ENCODE assay signal across 10 mouse cellular contexts in genomic region chr7:72505732-72506460, GRCm38 (mm10).
DNase-seq lines count a peak whose midpoint lies in the region; ATAC-seq lines count a peak whose summit lies in the region.
"Had no signal": no experiment of that assay in that cellular context is flagged by ENCODE, and none has a peak within 500 bp of the region (broad histone marks: within the 10 kb centered on the region; RNA-seq: fewer than 3 reads in every experiment).

No protein-coding gene starts in this region.

- 0 out of 2 replicates have a peak, but pooled peaks cover 5% of the 10 kb centered on the region for H3K4me1 ChIP-seq in kidney, embryonic 14.5 days (ENCODE audit: control insufficient read depth, insufficient read depth, low read length)
- H3K4me1 ChIP-seq in limb, embryonic 11.5 days (ENCODE audit: control insufficient read depth, insufficient read depth, low read length): peaks cover 7% of the 10 kb centered on the region
- H3K4me1 ChIP-seq in midbrain, embryonic 11.5 days (ENCODE audit: control insufficient read depth, insufficient read depth, low read length): 0 out of 2 replicates have a peak, but pooled peaks cover 2% of the 10 kb centered on the region
- H3K4me1 ChIP-seq: forebrain, embryonic 12.5 days had no signal

- WGBS in kidney, embryonic 14.5 days: 80% methylated on average over 8 of the region's 8 CpGs
- 47% methylated on average over 8 of the region's 8 CpGs for WGBS in limb, embryonic 11.5 days
- WGBS in midbrain, embryonic 11.5 days: 88% methylated on average over 8 of the region's 8 CpGs

- no peak overlapping the region for H3K9ac ChIP-seq in kidney, embryonic 14.5 days (ENCODE audit: low read depth, low read length)
- no peak overlapping the region for H3K9ac ChIP-seq in limb, embryonic 11.5 days (ENCODE audit: low read length)
- H3K9ac ChIP-seq in midbrain, embryonic 11.5 days (ENCODE audit: low read length): no peak overlapping the region
- H3K9ac ChIP-seq: forebrain, embryonic 12.5 days had no signal

- no peak overlapping the region for H3K4me3 ChIP-seq in kidney, embryonic 14.5 days (ENCODE audit: low read length)
- H3K4me3 ChIP-seq in limb, embryonic 11.5 days (ENCODE audit: low read depth, low read length): no peak overlapping the region
- H3K4me3 ChIP-seq in midbrain, embryonic 11.5 days (ENCODE audit: low read depth, low read length): no peak overlapping the region
- H3K4me3 ChIP-seq: forebrain, embryonic 12.5 days had no signal

- ATAC-seq in kidney, embryonic 14.5 days (ENCODE audit: low FRiP score, low TSS enrichment): no peak
- ATAC-seq in limb, embryonic 11.5 days (ENCODE audit: insufficient number of reproducible peaks, low FRiP score, low TSS enrichment, low read depth): no peak
- ATAC-seq in midbrain, embryonic 11.5 days (ENCODE audit: low FRiP score): no peak
- no peak for ATAC-seq in monocyte, adult 5-6 weeks (replicated peaks; ENCODE audit: insufficient number of reproducible peaks, low FRiP score, low TSS enrichment, poor library complexity, severe bottlenecking)

- H3K27ac ChIP-seq in kidney, embryonic 14.5 days (ENCODE audit: low read depth, low read length): no peak overlapping the region
- H3K27ac ChIP-seq in limb, embryonic 11.5 days (replicated peaks; ENCODE audit: low read depth, low read length): peak overlapping the region; percentile 38
- no peak overlapping the region for H3K27ac ChIP-seq in midbrain, embryonic 11.5 days (ENCODE audit: low read depth, low read length)
- H3K27ac ChIP-seq: forebrain, embryonic 12.5 days had no signal

- H3K36me3 ChIP-seq in kidney, embryonic 14.5 days (ENCODE audit: control insufficient read depth, insufficient read depth, low read length): no peaks in the 10 kb centered on the region
- H3K36me3 ChIP-seq in limb, embryonic 11.5 days (ENCODE audit: control insufficient read depth, insufficient read depth, low read length): no peaks in the 10 kb centered on the region
- no peaks in the 10 kb centered on the region for H3K36me3 ChIP-seq in midbrain, embryonic 11.5 days (ENCODE audit: control insufficient read depth, insufficient read depth, low read length)
- H3K36me3 ChIP-seq: forebrain, embryonic 12.5 days had no signal

- no peaks in the 10 kb centered on the region for H3K27me3 ChIP-seq in kidney, embryonic 14.5 days (ENCODE audit: control insufficient read depth, insufficient read depth, low read length)
- H3K27me3 ChIP-seq in limb, embryonic 11.5 days (ENCODE audit: control insufficient read depth, insufficient read depth, low read length): no peaks in the 10 kb centered on the region
- H3K27me3 ChIP-seq in midbrain, embryonic 11.5 days (ENCODE audit: control insufficient read depth, insufficient read depth, low read length): no peaks in the 10 kb centered on the region
- H3K27me3 ChIP-seq: forebrain, embryonic 12.5 days had no signal

- no peak overlapping the region for H3K4me2 ChIP-seq in kidney, embryonic 14.5 days (replicated peaks; ENCODE audit: low read depth, low read length)
- no peak overlapping the region for H3K4me2 ChIP-seq in limb, embryonic 11.5 days (ENCODE audit: low read depth, severe bottlenecking)
- no peak overlapping the region for H3K4me2 ChIP-seq in midbrain, embryonic 11.5 days
- H3K4me2 ChIP-seq: forebrain, embryonic 12.5 days had no signal

- DNase-seq in kidney, adult 11 months: peak; percentile 47
- peak; percentile 94 for DNase-seq in NIH3T3 (ENCODE audit: low read depth)
- DNase-seq in adrenal gland, postnatal 14 days: peak; percentile 54
- DNase-seq in limb, embryonic 11.5 days (ENCODE audit: low spot score): peak; percentile 57
- no peak for DNase-seq in midbrain, embryonic 11.5 days (ENCODE audit: low spot score, missing footprints)
- DNase-seq: gastrocnemius, postnatal 25 days; right cerebral cortex, adult 18-20 months had no signal

- H3K9me3 ChIP-seq in kidney, embryonic 14.5 days (ENCODE audit: control insufficient read depth, low read length): no peaks in the 10 kb centered on the region
- H3K9me3 ChIP-seq in limb, embryonic 11.5 days (ENCODE audit: control insufficient read depth, low read length): no peaks in the 10 kb centered on the region
- no peaks in the 10 kb centered on the region for H3K9me3 ChIP-seq in midbrain, embryonic 11.5 days (ENCODE audit: control insufficient read depth, low read length)
- H3K9me3 ChIP-seq: forebrain, embryonic 12.5 days had no signal
